Mouse (Mus musculus) stomach, embryonic 14.5 days (tissue): ENCODE measurements around the gene Slc4a1ap. TPM values are rescaled to one million over a fixed set of nuclear protein-coding genes. Genes with fewer than 3 reads are reported as not detected.

Experiments
- ATAC-seq: fragments of 200-750 bp; cut with Nextera tagmentation; 2 replicates; pipeline ENCODE4 v1.8.0; 2017; ENCODE audit warnings: low read depth, moderate TSS enrichment; ENCODE audit not compliant: insufficient number of reproducible peaks, insufficient read depth, low FRiP score
- H3K27ac ChIP-seq: fragments of 300-500 bp; sonication (generic); 2 replicates; pipeline ENCODE4 v1.5.1; 2014; ENCODE audit warnings: mild to moderate bottlenecking, low read length, moderate library complexity, mixed read lengths
- H3K27me3 ChIP-seq: fragments of 300-500 bp; sonication (generic); 2 replicates; pipeline ENCODE4 v1.6.1; 2014; ENCODE audit warnings: low read length, control low read depth, mixed read lengths; ENCODE audit not compliant: control insufficient read depth, insufficient read depth
- H3K36me3 ChIP-seq: fragments of 300-500 bp; sonication (generic); 2 replicates; pipeline ENCODE4 v1.6.1; 2014; ENCODE audit warnings: mild to moderate bottlenecking, control low read depth, low read length, moderate library complexity, mixed read lengths; ENCODE audit not compliant: control insufficient read depth, insufficient read depth
- H3K4me1 ChIP-seq: fragments of 300-500 bp; sonication (generic); 2 replicates; pipeline ENCODE4 v1.6.1; 2014; ENCODE audit warnings: low read length, control low read depth, mixed read lengths; ENCODE audit not compliant: control insufficient read depth, insufficient read depth
- H3K4me2 ChIP-seq: fragments of 300-500 bp; sonication (generic); replicated peaks from 2 replicates; pipeline ENCODE4 v1.6.1; 2014; ENCODE audit warnings: low read depth, low read length, control low read depth
- H3K4me3 ChIP-seq: fragments of 300-500 bp; sonication (generic); 2 replicates; pipeline ENCODE4 v1.5.1; 2014; ENCODE audit warnings: low read depth, low read length, control low read depth
- H3K9ac ChIP-seq: fragments of 300-500 bp; sonication (generic); replicated peaks from 2 replicates; pipeline ENCODE4 v1.6.1; 2014; ENCODE audit warnings: low read depth, mild to moderate bottlenecking, control low read depth, low read length, moderate library complexity, mixed read lengths
- H3K9me3 ChIP-seq: fragments of 300-500 bp; sonication (generic); 2 replicates; pipeline ENCODE4 v1.6.1; 2016; ENCODE audit warnings: low read depth, low read length, control low read depth; ENCODE audit not compliant: control insufficient read depth
- WGBS: fragments of 180-500 bp; shearing (Covaris S2); extraction: QIAGEN DNeasy Blood & Tissue Kit; methylation state at CpG from one replicate; pipeline ENCODE4 v1.1.7; 2014; 5-methylcytosine and 5-hydroxymethylcytosine counted together
- polyA plus RNA-seq: library from polyadenylated mRNA; unstranded; fragments of >200 nt; fragmentation: Nextera tagmentation; extraction: Ambion mirVana; gene quantifications from 2 replicates; pipeline ENCODE4 v1.2.1, GENCODE M21; 2014

The Slc4a1ap gene
- 30.5 and 35.5 TPM in 2 replicates for polyA plus RNA-seq

- no peaks in the 10 kb centered on the region for H3K27me3 ChIP-seq
- peaks cover 29% of the 10 kb centered on the region for H3K36me3 ChIP-seq
- peak within 1 kb of the TSS; percentile 59 for H3K9ac ChIP-seq
- peak within 1 kb of the TSS; percentile 81 for H3K4me3 ChIP-seq
- H3K4me2 ChIP-seq, result peak within 1 kb of the TSS; percentile 97
- peak; percentile 80; the same call in 1 of the 2 replicates for ATAC-seq
- H3K4me1 ChIP-seq, result peaks cover 14% of the 10 kb centered on the region
- WGBS, result under 1% methylated on average over 28 of the region's 28 CpGs
- no peaks in the 10 kb centered on the region for H3K9me3 ChIP-seq
- H3K27ac ChIP-seq, result peak within 1 kb of the TSS; percentile 80
These were observed at the start of gene Slc4a1ap for GRCm38 (mm10) chr5:31526354-31527116. Slc4a1ap (plus strand) TSS chr5:31526995.

GRCm38 (mm10) chr5:31480536-31480935 is 46.3 kb upstream of the Slc4a1ap start:
- H3K27me3 ChIP-seq, result no peaks in the 10 kb centered on the region
- H3K4me1 ChIP-seq, result no peaks in the 10 kb centered on the region
- no peak overlapping the region for H3K4me3 ChIP-seq
- H3K27ac ChIP-seq, result no peak overlapping the region
- ATAC-seq, result no peak
- peaks cover 57% of the 10 kb centered on the region for H3K36me3 ChIP-seq
- H3K4me2 ChIP-seq, result no peak overlapping the region
- no peaks in the 10 kb centered on the region for H3K9me3 ChIP-seq
- 88% methylated on average over 4 of the region's 4 CpGs for WGBS
- H3K9ac ChIP-seq, result no peak overlapping the region

- H3K4me1 ChIP-seq, result no peaks in the 10 kb centered on the region
- whole genome bisulfite sequencing, result 88% methylated on average over 3 of the region's 3 CpGs
- H3K9ac ChIP-seq, result no peak within 1 kb of the TSS
- H3K4me2 ChIP-seq, result no peak within 1 kb of the TSS
- no peak within 1 kb of the TSS for H3K27ac ChIP-seq
- H3K27me3 ChIP-seq, result no peaks in the 10 kb centered on the region
- peaks cover 12% of the 10 kb centered on the region; the same call in 1 of the 2 replicates for H3K36me3 ChIP-seq
- no peak within 1 kb of the TSS for H3K4me3 ChIP-seq
- no peaks in the 10 kb centered on the region for H3K9me3 ChIP-seq
- ATAC-seq, result no peak
These were observed 41.4 kb upstream of the Slc4a1ap start, which contains the start of gene 4930548H24Rik for GRCm38 (mm10) chr5:31485440-31485839. 4930548H24Rik (plus strand) TSS chr5:31485740.

- Histone ChIP-seq H3K9me3 (no peaks in the 10 kb centered on the region), H3K9ac (no peak overlapping the region), H3K4me2 (no peak overlapping the region), H3K27me3 (no peaks in the 10 kb centered on the region), H3K36me3 (no peaks in the 10 kb centered on the region), H3K4me3 (no peak overlapping the region), H3K4me1 (no peaks in the 10 kb centered on the region), H3K27ac (no peak overlapping the region)
- WGBS, result 93% methylated on average over 3 of the region's 3 CpGs
- no peak for ATAC-seq
These were observed 38.9 kb upstream of the Slc4a1ap start for GRCm38 (mm10) chr5:31487889-31488288.

- H3K4me2 ChIP-seq, result no peak overlapping the region
- H3K36me3 ChIP-seq, result no peaks in the 10 kb centered on the region
- H3K4me3 ChIP-seq, result no peak overlapping the region
- no peaks in the 10 kb centered on the region for H3K9me3 ChIP-seq
- H3K9ac ChIP-seq, result no peak overlapping the region
- WGBS, result 64% methylated on average over 7 of the region's 7 CpGs
- ATAC-seq, result no peak
- no peaks in the 10 kb centered on the region for H3K27me3 ChIP-seq
- no peaks in the 10 kb centered on the region for H3K4me1 ChIP-seq
- H3K27ac ChIP-seq, result no peak overlapping the region
These were observed 37.6 kb upstream of the Slc4a1ap start for GRCm38 (mm10) chr5:31489116-31489769.

GRCm38 (mm10) chr5:31492031-31492430 is 34.8 kb upstream of the Slc4a1ap start:
- WGBS, result 75% methylated on average over 1 of the region's 1 CpGs

GRCm38 (mm10) chr5:31494513-31495297 is 32.1 kb upstream of the Slc4a1ap start, which contains the start of gene Gpn1:
Gpn1 (plus strand) TSS chr5:31494741.
- Histone ChIP-seq H3K4me3 (peak within 1 kb of the TSS; percentile 81), H3K4me1 (peaks cover 4% of the 10 kb centered on the region; the same call in 1 of the 2 replicates), H3K27ac (no peak within 1 kb of the TSS), H3K4me2 (peak within 1 kb of the TSS; percentile 78), H3K36me3 (peaks cover 17% of the 10 kb centered on the region), H3K27me3 (no peaks in the 10 kb centered on the region), H3K9me3 (no peaks in the 10 kb centered on the region), H3K9ac (peak within 1 kb of the TSS; percentile 49)
- peak; percentile 99 for ATAC-seq
- WGBS, result under 1% methylated on average over 49 of the region's 49 CpGs

More at GRCm38 (mm10) chr5:31492031-31492430, 34.8 kb upstream of the Slc4a1ap start:
- no peak overlapping the region for H3K27ac ChIP-seq
- no peak overlapping the region for H3K4me2 ChIP-seq
- no peak for ATAC-seq
- no peaks in the 10 kb centered on the region for H3K9me3 ChIP-seq
- no peak overlapping the region for H3K9ac ChIP-seq
- peaks cover 8% of the 10 kb centered on the region; the same call in 1 of the 2 replicates for H3K36me3 ChIP-seq
- peaks cover 4% of the 10 kb centered on the region; the same call in 1 of the 2 replicates for H3K4me1 ChIP-seq
- H3K4me3 ChIP-seq, result no peak overlapping the region
- H3K27me3 ChIP-seq, result no peaks in the 10 kb centered on the region

- no peak overlapping the region for H3K27ac ChIP-seq
- WGBS, result 69% methylated on average over 10 of the region's 10 CpGs
These were observed 22.0 kb upstream of the Slc4a1ap start for GRCm38 (mm10) chr5:31504843-31505242.

More at GRCm38 (mm10) chr5:31504843-31505242, 22.0 kb upstream of the Slc4a1ap start:
- ATAC-seq, result no peak
- Histone ChIP-seq H3K4me2 (no peak overlapping the region), H3K4me3 (no peak overlapping the region), H3K9me3 (no peaks in the 10 kb centered on the region), H3K4me1 (no peaks in the 10 kb centered on the region), H3K9ac (no peak overlapping the region), H3K27me3 (no peaks in the 10 kb centered on the region), H3K36me3 (peaks cover 78% of the 10 kb centered on the region)
